Comparison of ENCODE assay signal across 8 mouse cellular contexts in genomic region chr8:123518667-123519066, GRCm38 (mm10). TPM values are rescaled to one million over a fixed set of nuclear protein-coding genes. Genes with fewer than 3 reads are reported as not detected.
A peak's percentile ranks its signal among the peaks of the same experiment; 100 is the strongest.
DNase-seq lines count a peak whose midpoint lies in the region; ATAC-seq and TF ChIP-seq lines count a peak whose summit lies in the region.

TSS of gene Gas8 (plus strand) at chr8:123518834.

- peak; percentile 97 for DNase-seq in 416B (ENCODE audit: low read depth)
- peak; percentile 89 to 91 for DNase-seq in heart, adult 9 months (ENCODE audit: low spot score in 2 of 2)
- DNase-seq in monocyte, adult 2 months (ENCODE audit: low read depth in 1 of 2, low spot score in 2 of 2): peak; percentile 51 to 67
- DNase-seq in spleen, postnatal 36 days (ENCODE audit: low spot score in 2 of 2): peak; percentile 69

- peak within 1 kb of the TSS; percentile 82 for H3K4me2 ChIP-seq in embryonic facial prominence, embryonic 15.5 days (replicated peaks)
- peak within 1 kb of the TSS; percentile 88 for H3K4me2 ChIP-seq in kidney, embryonic 14.5 days (replicated peaks; ENCODE audit: low read depth, low read length)
- H3K4me2 ChIP-seq in limb, embryonic 15.5 days: peak within 1 kb of the TSS; percentile 65

- no peak for TF ChIP-seq POLR2A in bone marrow, adult 2 months (IDR thresholded peaks at IDR 0.05; ENCODE audit: borderline replicate concordance, control insufficient read depth, low read depth, low read length)

- H3K4me1 ChIP-seq in bone marrow, adult 2 months (ENCODE audit: control insufficient read depth, insufficient read depth, low read length): peaks cover 3% of the 10 kb centered on the region; the same call in 1 of the 2 replicates
- H3K4me1 ChIP-seq in embryonic facial prominence, embryonic 15.5 days: peaks cover 25% of the 10 kb centered on the region
- H3K4me1 ChIP-seq in kidney, embryonic 14.5 days (ENCODE audit: control insufficient read depth, insufficient read depth, low read length): peaks cover 15% of the 10 kb centered on the region; the same call in 1 of the 2 replicates
- H3K4me1 ChIP-seq in limb, embryonic 15.5 days: peaks cover 28% of the 10 kb centered on the region

- H3K27ac ChIP-seq in bone marrow, adult 2 months (ENCODE audit: control insufficient read depth, insufficient read depth, low read depth, low read length, poor library complexity): no peak within 1 kb of the TSS
- no peak within 1 kb of the TSS for H3K27ac ChIP-seq in embryonic facial prominence, embryonic 15.5 days (replicated peaks)
- H3K27ac ChIP-seq in kidney, embryonic 14.5 days (ENCODE audit: low read depth, low read length): no peak within 1 kb of the TSS; the same call in 1 of the 2 replicates
- H3K27ac ChIP-seq in limb, embryonic 15.5 days: peak within 1 kb of the TSS; percentile 33; the same call in 1 of the 2 replicates

- H3K9me3 ChIP-seq in embryonic facial prominence, embryonic 15.5 days (replicated peaks): no peaks in the 10 kb centered on the region
- H3K9me3 ChIP-seq in kidney, embryonic 14.5 days (ENCODE audit: control insufficient read depth, low read length): no peaks in the 10 kb centered on the region
- H3K9me3 ChIP-seq in limb, embryonic 15.5 days: no peaks in the 10 kb centered on the region

- H3K9ac ChIP-seq in embryonic facial prominence, embryonic 15.5 days: peak within 1 kb of the TSS; percentile 64
- H3K9ac ChIP-seq in kidney, embryonic 14.5 days (ENCODE audit: low read depth, low read length): peak within 1 kb of the TSS; percentile 84
- H3K9ac ChIP-seq in limb, embryonic 15.5 days: peak within 1 kb of the TSS; percentile 59

- ATAC-seq in embryonic facial prominence, embryonic 15.5 days (ENCODE audit: insufficient number of reproducible peaks, low FRiP score, low TSS enrichment, low read depth): peak; percentile 90
- peak; percentile 92 for ATAC-seq in kidney, embryonic 14.5 days (ENCODE audit: low FRiP score, low TSS enrichment)
- ATAC-seq in limb, embryonic 15.5 days (ENCODE audit: insufficient number of reproducible peaks, low FRiP score, low TSS enrichment, low read depth): peak; percentile 90

- peaks cover 30% of the 10 kb centered on the region for H3K36me3 ChIP-seq in embryonic facial prominence, embryonic 15.5 days
- H3K36me3 ChIP-seq in kidney, embryonic 14.5 days (ENCODE audit: control insufficient read depth, insufficient read depth, low read length): peaks cover 27% of the 10 kb centered on the region
- H3K36me3 ChIP-seq in limb, embryonic 15.5 days: peaks cover 31% of the 10 kb centered on the region

- peaks cover 30% of the 10 kb centered on the region for H3K27me3 ChIP-seq in embryonic facial prominence, embryonic 15.5 days
- H3K27me3 ChIP-seq in kidney, embryonic 14.5 days (ENCODE audit: control insufficient read depth, insufficient read depth, low read length): peaks cover 19% of the 10 kb centered on the region
- peaks cover 31% of the 10 kb centered on the region for H3K27me3 ChIP-seq in limb, embryonic 15.5 days

- H3K4me3 ChIP-seq in bone marrow, adult 2 months (replicated peaks; ENCODE audit: control insufficient read depth, low read depth, low read length): peak within 1 kb of the TSS; percentile 81
- H3K4me3 ChIP-seq in embryonic facial prominence, embryonic 15.5 days (replicated peaks): peak within 1 kb of the TSS; percentile 60
- H3K4me3 ChIP-seq in kidney, embryonic 14.5 days (ENCODE audit: low read length): peak within 1 kb of the TSS; percentile 82
- H3K4me3 ChIP-seq in limb, embryonic 15.5 days: peak within 1 kb of the TSS; percentile 65

- WGBS in bone marrow, adult 2 months: under 1% methylated on average over 20 of the region's 20 CpGs
- 0% methylated on average over 20 of the region's 20 CpGs for WGBS in embryonic facial prominence, embryonic 15.5 days
- under 1% methylated on average over 20 of the region's 20 CpGs for WGBS in kidney, embryonic 14.5 days
- under 1% methylated on average over 20 of the region's 20 CpGs for WGBS in limb, embryonic 15.5 days

- TF ChIP-seq CTCF in bone marrow, adult 2 months (IDR thresholded peaks at IDR 0.05; ENCODE audit: control insufficient read depth, insufficient read depth, low read length): 0 out of 2 replicates have a peak, but pooled peaks have one; percentile 4

RNA-seq across cellular contexts. Expression of gene Gas8, which starts in this region (rescaled TPM):
- polyA plus RNA-seq in bone marrow, adult 2 months (2011; ENCODE audit: insufficient read depth, insufficient read length, low replicate concordance, missing spikeins): 3.4 and 6.3 TPM in 2 replicates
- 33.8 and 36.7 TPM in 2 replicates for polyA plus RNA-seq in embryonic facial prominence, embryonic 15.5 days (2015; fragmentation: Nextera tagmentation; extraction: Ambion mirVana)
- 32.9 and 36.2 TPM in 2 replicates for polyA plus RNA-seq in kidney, embryonic 14.5 days (2014; fragmentation: Nextera tagmentation; extraction: Ambion mirVana)
- 29.6 and 30.2 TPM in 2 replicates for polyA plus RNA-seq in limb, embryonic 15.5 days (2015; fragmentation: Nextera tagmentation; extraction: Ambion mirVana)
